Mouse (Mus musculus): Measurements from ENCODE around the gene Hipk2. TPM values are rescaled to one million over a fixed set of nuclear protein-coding genes. Genes with fewer than 3 reads are reported as not detected.

Hipk2 gene
- polyA plus RNA-seq, 1 experiment from 2014 or later = 12.0 TPM

DNA sequence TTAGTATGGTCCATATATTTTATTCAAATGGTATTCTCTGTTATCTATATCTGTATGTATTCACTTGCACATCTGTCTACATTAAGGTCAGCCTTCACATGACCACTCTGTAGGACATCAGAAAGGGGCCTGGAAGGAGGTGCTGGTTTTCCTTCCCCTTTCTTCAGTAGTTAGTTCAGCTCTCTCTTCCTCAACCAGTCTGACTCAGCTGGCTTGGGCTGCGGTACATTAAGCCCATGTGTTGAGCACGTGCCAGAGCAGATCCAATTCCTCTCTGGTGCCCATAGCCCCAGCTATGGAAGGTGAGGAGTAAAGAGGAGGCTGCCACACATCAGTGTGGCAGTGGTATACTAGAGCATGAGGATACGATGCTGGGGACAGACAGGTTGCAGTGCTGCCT is 165.5 kb downstream of the Hipk2 start:
- no peak for ATAC-seq
- no peak for TF ChIP-seq CTCF (IDR thresholded peaks at IDR 0.05; ENCODE audit: low read depth)

DNA sequence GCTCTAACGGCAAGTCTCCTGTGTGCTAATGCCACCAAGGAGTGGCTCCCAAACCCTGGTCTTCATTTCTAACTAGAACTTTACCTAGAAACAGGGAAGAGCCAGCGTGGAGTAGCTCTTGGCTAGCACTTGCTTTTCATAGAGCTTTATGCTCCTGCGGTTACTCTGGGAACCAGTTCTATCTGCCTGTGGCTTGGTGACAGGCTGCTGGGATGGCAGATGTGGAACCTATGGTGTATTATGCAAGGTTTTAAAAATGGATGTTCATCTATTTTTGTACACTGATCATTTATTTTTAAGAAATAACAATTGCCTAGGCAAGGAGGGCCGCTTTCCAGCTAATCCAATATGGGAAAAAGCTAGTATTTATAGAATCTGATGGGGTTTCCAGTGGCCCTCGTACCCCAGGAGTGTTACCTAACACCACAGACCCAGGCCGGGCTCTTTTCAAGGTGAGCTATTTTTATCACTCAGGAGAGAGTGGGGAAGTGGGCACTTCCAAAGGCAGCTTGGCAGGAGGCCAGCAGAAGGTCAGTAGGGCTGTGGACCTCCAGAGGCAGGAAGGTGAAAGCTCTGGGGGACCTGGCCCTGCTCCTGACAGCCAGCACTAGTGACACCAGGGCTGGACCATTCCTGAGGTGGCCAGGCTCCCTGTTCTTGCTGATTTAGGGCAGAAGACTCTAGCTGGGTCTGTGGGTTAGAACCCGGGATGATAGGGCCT is 171.5 kb downstream of the Hipk2 start:
- Histone ChIP-seq H3K4me3 (ENCODE audit: low read depth, low read length) (no peak overlapping the region), H3K4me1 (replicated peaks; ENCODE audit: control insufficient read depth, insufficient read depth, low read length) (no peaks in the 10 kb centered on the region), H3K27ac (ENCODE audit: low read depth, low read length) (no peak overlapping the region), H3K9ac (ENCODE audit: low read depth, low read length) (no peak overlapping the region), H3K4me2 (replicated peaks; ENCODE audit: low read depth) (no peak overlapping the region), H3K36me3 (ENCODE audit: control insufficient read depth, insufficient read depth) (peaks cover 74% of the 10 kb centered on the region), H3K27me3 (replicated peaks; ENCODE audit: control insufficient read depth, insufficient read depth, low read length) (no peaks in the 10 kb centered on the region), H3K9me3 (ENCODE audit: control insufficient read depth) (no peaks in the 10 kb centered on the region)
- 77% methylated on average over 7 of the region's 7 CpGs for WGBS
- no peak for TF ChIP-seq CTCF (IDR thresholded peaks at IDR 0.05; ENCODE audit: low read depth)
- ATAC-seq = no peak

More for the DNA sequence above, 165.5 kb downstream of the Hipk2 start:
- no peak overlapping the region for H3K4me2 ChIP-seq (replicated peaks; ENCODE audit: low read depth)
- no peaks in the 10 kb centered on the region for H3K4me1 ChIP-seq (replicated peaks; ENCODE audit: control insufficient read depth, insufficient read depth, low read length)
- no peaks in the 10 kb centered on the region for H3K9me3 ChIP-seq (ENCODE audit: control insufficient read depth)
- H3K9ac ChIP-seq (ENCODE audit: low read depth, low read length) = no peak overlapping the region
- peaks cover 84% of the 10 kb centered on the region for H3K36me3 ChIP-seq (ENCODE audit: control insufficient read depth, insufficient read depth)
- no peaks in the 10 kb centered on the region for H3K27me3 ChIP-seq (replicated peaks; ENCODE audit: control insufficient read depth, insufficient read depth, low read length)
- H3K4me3 ChIP-seq (ENCODE audit: low read depth, low read length) = no peak overlapping the region
- H3K27ac ChIP-seq (ENCODE audit: low read depth, low read length) = no peak overlapping the region
- WGBS = 94% methylated on average over 3 of the region's 3 CpGs

DNA sequence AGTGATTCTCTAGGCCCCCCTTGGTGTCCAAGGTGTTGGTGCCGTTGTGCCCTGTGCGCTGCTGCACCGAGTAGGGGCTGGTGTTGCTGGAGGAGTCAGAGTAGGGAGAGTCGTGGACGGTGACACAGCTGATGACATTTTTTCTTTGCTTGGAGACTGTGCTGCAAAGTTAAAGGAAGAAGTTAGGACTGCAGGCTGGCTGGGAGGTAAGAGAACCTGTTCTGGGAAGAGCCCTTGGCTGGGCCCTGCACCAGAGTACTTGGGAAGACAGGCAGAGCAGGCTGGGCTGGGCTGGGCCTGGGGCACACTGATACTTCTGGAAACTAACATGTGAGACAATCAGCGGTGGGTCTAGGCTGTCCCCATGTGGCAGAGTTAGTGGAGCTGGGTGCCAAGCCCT is 172.4 kb downstream of the Hipk2 start:
- no peak overlapping the region for H3K27ac ChIP-seq (ENCODE audit: low read depth, low read length)
- ATAC-seq = no peak
- 92% methylated on average over 6 of the region's 6 CpGs for WGBS

DNA sequence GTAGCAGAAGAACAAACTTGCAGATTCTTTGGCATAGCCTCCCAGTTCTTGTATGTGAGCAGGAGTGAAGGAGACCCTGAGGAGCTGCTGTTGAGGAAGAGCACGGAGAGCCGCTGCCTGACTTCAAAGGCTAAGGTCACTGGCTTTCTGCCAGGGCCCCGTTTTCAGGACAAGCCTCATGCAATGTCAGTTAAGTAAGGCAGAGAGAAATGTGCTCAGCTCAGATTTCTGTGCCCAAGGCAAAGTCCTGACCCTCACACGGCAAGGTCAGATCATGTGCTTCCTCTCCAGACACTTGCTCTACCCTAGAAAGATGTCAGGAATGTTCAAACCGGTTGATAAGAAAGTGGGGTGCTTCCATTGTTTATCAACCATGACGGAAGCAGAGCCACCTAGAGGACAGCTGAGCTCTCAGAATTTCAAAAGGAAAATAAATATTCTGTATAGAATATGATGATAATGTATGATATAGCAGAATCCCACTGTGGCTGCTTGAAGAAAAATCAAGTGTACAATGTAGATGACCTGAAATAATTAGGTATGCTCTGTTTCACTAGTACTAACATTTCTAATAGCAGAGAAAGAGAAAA is 173.1 kb downstream of the Hipk2 start:
- WGBS = 44% methylated on average over 6 of the region's 6 CpGs
- no peak overlapping the region for H3K4me2 ChIP-seq (replicated peaks; ENCODE audit: low read depth)
- TF ChIP-seq CTCF (IDR thresholded peaks at IDR 0.05; ENCODE audit: low read depth) = no peak
- peaks cover 76% of the 10 kb centered on the region for H3K36me3 ChIP-seq (ENCODE audit: control insufficient read depth, insufficient read depth)
- no peak overlapping the region for H3K9ac ChIP-seq (ENCODE audit: low read depth, low read length)
- no peak overlapping the region for H3K27ac ChIP-seq (ENCODE audit: low read depth, low read length)
- no peak for ATAC-seq
- H3K4me1 ChIP-seq (replicated peaks; ENCODE audit: control insufficient read depth, insufficient read depth, low read length) = no peaks in the 10 kb centered on the region
- H3K27me3 ChIP-seq (replicated peaks; ENCODE audit: control insufficient read depth, insufficient read depth, low read length) = no peaks in the 10 kb centered on the region
- no peak overlapping the region for H3K4me3 ChIP-seq (ENCODE audit: low read depth, low read length)
- no peaks in the 10 kb centered on the region for H3K9me3 ChIP-seq (ENCODE audit: control insufficient read depth)

More for the DNA sequence above, 172.4 kb downstream of the Hipk2 start:
- Histone ChIP-seq H3K36me3 (ENCODE audit: control insufficient read depth, insufficient read depth) (peaks cover 74% of the 10 kb centered on the region), H3K27me3 (replicated peaks; ENCODE audit: control insufficient read depth, insufficient read depth, low read length) (no peaks in the 10 kb centered on the region), H3K4me1 (replicated peaks; ENCODE audit: control insufficient read depth, insufficient read depth, low read length) (no peaks in the 10 kb centered on the region), H3K4me3 (ENCODE audit: low read depth, low read length) (no peak overlapping the region), H3K9ac (ENCODE audit: low read depth, low read length) (no peak overlapping the region), H3K9me3 (ENCODE audit: control insufficient read depth) (no peaks in the 10 kb centered on the region), H3K4me2 (replicated peaks; ENCODE audit: low read depth) (no peak overlapping the region)
- no peak for TF ChIP-seq CTCF (IDR thresholded peaks at IDR 0.05; ENCODE audit: low read depth)

DNA sequence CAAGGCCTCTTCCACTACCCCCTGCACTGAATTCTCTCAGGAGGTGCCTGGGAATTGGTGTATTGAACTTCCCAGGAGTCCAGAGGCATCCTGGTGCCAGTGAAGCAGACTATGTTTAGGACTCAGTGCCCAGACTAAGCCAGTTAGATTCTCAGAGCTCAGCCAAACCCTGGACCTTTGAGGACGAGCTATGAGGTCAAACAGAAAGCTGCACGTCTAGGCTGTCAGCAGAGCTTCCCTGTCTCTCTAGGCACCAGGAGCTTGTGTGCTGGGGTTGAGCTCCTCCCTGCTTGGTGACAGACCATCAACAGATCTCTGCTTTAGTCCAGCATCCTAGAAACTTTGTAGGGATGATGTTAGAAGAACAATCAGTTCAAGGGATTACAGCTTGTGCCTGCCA is 174.5 kb downstream of the Hipk2 start:
- no peak overlapping the region for H3K4me2 ChIP-seq (replicated peaks; ENCODE audit: low read depth)
- H3K9me3 ChIP-seq (ENCODE audit: control insufficient read depth) = no peaks in the 10 kb centered on the region
- H3K27ac ChIP-seq (ENCODE audit: low read depth, low read length) = no peak overlapping the region
- 61% methylated on average over 2 of the region's 2 CpGs for WGBS
- no peaks in the 10 kb centered on the region for H3K27me3 ChIP-seq (replicated peaks; ENCODE audit: control insufficient read depth, insufficient read depth, low read length)
- H3K4me3 ChIP-seq (ENCODE audit: low read depth, low read length) = no peak overlapping the region
- no peaks in the 10 kb centered on the region for H3K4me1 ChIP-seq (replicated peaks; ENCODE audit: control insufficient read depth, insufficient read depth, low read length)
- no peak for ATAC-seq
- H3K9ac ChIP-seq (ENCODE audit: low read depth, low read length) = no peak overlapping the region
- no peak for TF ChIP-seq CTCF (IDR thresholded peaks at IDR 0.05; ENCODE audit: low read depth)
- H3K36me3 ChIP-seq (ENCODE audit: control insufficient read depth, insufficient read depth) = peaks cover 73% of the 10 kb centered on the region

DNA sequence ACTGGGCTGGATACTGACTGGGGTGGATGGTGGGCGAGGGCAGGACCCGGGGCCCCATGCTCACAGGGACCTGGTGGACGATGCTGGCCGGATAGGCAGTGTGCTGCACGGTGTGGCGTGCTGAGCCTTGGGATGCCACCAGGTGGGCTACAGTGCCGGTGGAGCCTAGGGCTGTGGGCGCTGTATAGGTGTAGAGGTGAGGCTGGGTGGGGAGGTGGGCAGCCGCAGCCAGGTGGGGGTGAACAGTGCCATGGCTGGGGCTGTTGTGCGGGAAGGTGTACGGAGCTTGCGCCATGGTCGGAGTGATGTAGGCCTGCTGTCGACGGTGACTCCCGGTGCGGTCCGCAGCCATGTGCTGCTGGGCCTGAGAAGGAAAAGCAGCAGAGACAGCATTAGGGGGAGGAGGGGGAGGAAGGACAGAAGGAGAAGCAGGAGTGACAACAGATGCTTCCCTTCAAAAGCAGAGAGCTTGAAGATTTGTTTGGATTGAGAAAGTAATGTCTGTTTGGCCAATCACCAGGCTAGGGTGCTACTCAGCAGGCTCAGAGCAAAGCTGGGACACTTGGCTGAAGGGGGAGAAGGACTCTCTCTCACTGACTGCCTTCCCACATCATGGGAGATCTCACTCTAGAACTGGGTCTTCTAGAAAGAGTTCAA is 177.6 kb downstream of the Hipk2 start:
- 79% methylated on average over 18 of the region's 18 CpGs for WGBS
- H3K4me3 ChIP-seq (ENCODE audit: low read depth, low read length) = no peak overlapping the region
- no peaks in the 10 kb centered on the region for H3K4me1 ChIP-seq (replicated peaks; ENCODE audit: control insufficient read depth, insufficient read depth, low read length)
- no peaks in the 10 kb centered on the region for H3K27me3 ChIP-seq (replicated peaks; ENCODE audit: control insufficient read depth, insufficient read depth, low read length)
- no peak for TF ChIP-seq CTCF (IDR thresholded peaks at IDR 0.05; ENCODE audit: low read depth)
- ATAC-seq = no peak
- H3K36me3 ChIP-seq (ENCODE audit: control insufficient read depth, insufficient read depth) = peaks cover 80% of the 10 kb centered on the region
- no peak overlapping the region for H3K9ac ChIP-seq (ENCODE audit: low read depth, low read length)
- no peaks in the 10 kb centered on the region for H3K9me3 ChIP-seq (ENCODE audit: control insufficient read depth)
- no peak overlapping the region for H3K4me2 ChIP-seq (replicated peaks; ENCODE audit: low read depth)
- H3K27ac ChIP-seq (ENCODE audit: low read depth, low read length) = peak overlapping the region; percentile 21; the same call in 1 of the 2 replicates

All from intestine, postnatal 0 days (tissue).